Mouse (Mus musculus): ENCODE results near the gene Cachd1. TPM values are rescaled to one million over a fixed set of nuclear protein-coding genes. Genes with fewer than 3 reads are reported as not detected.
A peak's percentile ranks its signal among the peaks of the same experiment; 100 is the strongest.

Gene Cachd1
- polyA plus RNA-seq, 1 experiment: 10.3 TPM

GRCm38 (mm10) chr4:100996060-100996651, 219.7 kb downstream of the Cachd1 start:
- TF ChIP-seq POLR2A (IDR thresholded peaks at IDR 0.05; ENCODE audit: borderline replicate concordance, control insufficient read depth, low read depth, low read length): no peak
- TF ChIP-seq CTCF (IDR thresholded peaks at IDR 0.05; ENCODE audit: control insufficient read depth, insufficient read depth, low read length): no peak
- Histone ChIP-seq H3K4me1 (ENCODE audit: control insufficient read depth, insufficient read depth, low read length) (peaks cover 3% of the 10 kb centered on the region), H3K27ac (ENCODE audit: control insufficient read depth, insufficient read depth, low read depth, low read length, poor library complexity) (no peak overlapping the region), H3K4me3 (replicated peaks; ENCODE audit: control insufficient read depth, low read depth, low read length) (no peak overlapping the region)
- WGBS: 84% methylated on average over 4 of the region's 4 CpGs

- no peak overlapping the region for H3K27ac ChIP-seq (ENCODE audit: control insufficient read depth, insufficient read depth, low read depth, low read length, poor library complexity)
- TF ChIP-seq POLR2A (IDR thresholded peaks at IDR 0.05; ENCODE audit: borderline replicate concordance, control insufficient read depth, low read depth, low read length): no peak
- TF ChIP-seq CTCF (IDR thresholded peaks at IDR 0.05; ENCODE audit: control insufficient read depth, insufficient read depth, low read length): peak; percentile 40
- H3K4me1 ChIP-seq (ENCODE audit: control insufficient read depth, insufficient read depth, low read length): peaks cover 2% of the 10 kb centered on the region
- WGBS: 16% methylated on average over 2 of the region's 2 CpGs
- H3K4me3 ChIP-seq (replicated peaks; ENCODE audit: control insufficient read depth, low read depth, low read length): no peak overlapping the region
Measured at GRCm38 (mm10) chr4:100998145-100998544, 221.7 kb downstream of the Cachd1 start.

- Histone ChIP-seq H3K4me1 (ENCODE audit: control insufficient read depth, insufficient read depth, low read length) (no peaks in the 10 kb centered on the region), H3K27ac (ENCODE audit: control insufficient read depth, insufficient read depth, low read depth, low read length, poor library complexity) (no peak overlapping the region), H3K4me3 (replicated peaks; ENCODE audit: control insufficient read depth, low read depth, low read length) (no peak overlapping the region)
- TF ChIP-seq CTCF (IDR thresholded peaks at IDR 0.05; ENCODE audit: control insufficient read depth, insufficient read depth, low read length): no peak
- no peak for TF ChIP-seq POLR2A (IDR thresholded peaks at IDR 0.05; ENCODE audit: borderline replicate concordance, control insufficient read depth, low read depth, low read length)
- WGBS: 83% methylated on average over 8 of the region's 8 CpGs
Measured at GRCm38 (mm10) chr4:100998906-100999305, 222.4 kb downstream of the Cachd1 start.

GRCm38 (mm10) chr4:101000622-101001021, 224.1 kb downstream of the Cachd1 start:
- no peak overlapping the region for H3K27ac ChIP-seq (ENCODE audit: control insufficient read depth, insufficient read depth, low read depth, low read length, poor library complexity)
- no peak overlapping the region for H3K4me3 ChIP-seq (replicated peaks; ENCODE audit: control insufficient read depth, low read depth, low read length)
- 81% methylated on average over 3 of the region's 3 CpGs for WGBS
- TF ChIP-seq CTCF (IDR thresholded peaks at IDR 0.05; ENCODE audit: control insufficient read depth, insufficient read depth, low read length) (no peak), POLR2A (IDR thresholded peaks at IDR 0.05; ENCODE audit: borderline replicate concordance, control insufficient read depth, low read depth, low read length) (no peak)
- H3K4me1 ChIP-seq (ENCODE audit: control insufficient read depth, insufficient read depth, low read length): no peaks in the 10 kb centered on the region

- Histone ChIP-seq H3K4me3 (replicated peaks; ENCODE audit: control insufficient read depth, low read depth, low read length) (no peak overlapping the region), H3K27ac (ENCODE audit: control insufficient read depth, insufficient read depth, low read depth, low read length, poor library complexity) (no peak overlapping the region), H3K4me1 (ENCODE audit: control insufficient read depth, insufficient read depth, low read length) (no peaks in the 10 kb centered on the region)
- 84% methylated on average over 6 of the region's 6 CpGs for WGBS
- no peak for TF ChIP-seq CTCF (IDR thresholded peaks at IDR 0.05; ENCODE audit: control insufficient read depth, insufficient read depth, low read length)
- TF ChIP-seq POLR2A (IDR thresholded peaks at IDR 0.05; ENCODE audit: borderline replicate concordance, control insufficient read depth, low read depth, low read length): no peak
Measured at GRCm38 (mm10) chr4:101001073-101001472, 224.6 kb downstream of the Cachd1 start.

GRCm38 (mm10) chr4:101002961-101003360, 226.5 kb downstream of the Cachd1 start:
- no peaks in the 10 kb centered on the region for H3K4me1 ChIP-seq (ENCODE audit: control insufficient read depth, insufficient read depth, low read length)
- H3K4me3 ChIP-seq (replicated peaks; ENCODE audit: control insufficient read depth, low read depth, low read length): no peak overlapping the region
- TF ChIP-seq POLR2A (IDR thresholded peaks at IDR 0.05; ENCODE audit: borderline replicate concordance, control insufficient read depth, low read depth, low read length) (no peak), CTCF (IDR thresholded peaks at IDR 0.05; ENCODE audit: control insufficient read depth, insufficient read depth, low read length) (no peak)
- no peak overlapping the region for H3K27ac ChIP-seq (ENCODE audit: control insufficient read depth, insufficient read depth, low read depth, low read length, poor library complexity)
- WGBS: 92% methylated on average over 16 of the region's 16 CpGs

- Histone ChIP-seq H3K4me1 (ENCODE audit: control insufficient read depth, insufficient read depth, low read length) (no peaks in the 10 kb centered on the region), H3K4me3 (replicated peaks; ENCODE audit: control insufficient read depth, low read depth, low read length) (no peak overlapping the region), H3K27ac (ENCODE audit: control insufficient read depth, insufficient read depth, low read depth, low read length, poor library complexity) (no peak overlapping the region)
- TF ChIP-seq POLR2A (IDR thresholded peaks at IDR 0.05; ENCODE audit: borderline replicate concordance, control insufficient read depth, low read depth, low read length) (no peak), CTCF (IDR thresholded peaks at IDR 0.05; ENCODE audit: control insufficient read depth, insufficient read depth, low read length) (no peak)
- 82% methylated on average over 5 of the region's 5 CpGs for WGBS
Measured at GRCm38 (mm10) chr4:101008362-101008769, 231.9 kb downstream of the Cachd1 start.

GRCm38 (mm10) chr4:101009092-101009491, 232.6 kb downstream of the Cachd1 start:
- Histone ChIP-seq H3K4me1 (ENCODE audit: control insufficient read depth, insufficient read depth, low read length) (no peaks in the 10 kb centered on the region), H3K4me3 (replicated peaks; ENCODE audit: control insufficient read depth, low read depth, low read length) (no peak overlapping the region), H3K27ac (ENCODE audit: control insufficient read depth, insufficient read depth, low read depth, low read length, poor library complexity) (no peak overlapping the region)
- TF ChIP-seq CTCF (IDR thresholded peaks at IDR 0.05; ENCODE audit: control insufficient read depth, insufficient read depth, low read length): no peak
- TF ChIP-seq POLR2A (IDR thresholded peaks at IDR 0.05; ENCODE audit: borderline replicate concordance, control insufficient read depth, low read depth, low read length): no peak
- WGBS: 84% methylated on average over 4 of the region's 4 CpGs

- Histone ChIP-seq H3K4me3 (replicated peaks; ENCODE audit: control insufficient read depth, low read depth, low read length) (no peak overlapping the region), H3K27ac (ENCODE audit: control insufficient read depth, insufficient read depth, low read depth, low read length, poor library complexity) (no peak overlapping the region), H3K4me1 (ENCODE audit: control insufficient read depth, insufficient read depth, low read length) (no peaks in the 10 kb centered on the region)
- TF ChIP-seq CTCF (IDR thresholded peaks at IDR 0.05; ENCODE audit: control insufficient read depth, insufficient read depth, low read length) (no peak), POLR2A (IDR thresholded peaks at IDR 0.05; ENCODE audit: borderline replicate concordance, control insufficient read depth, low read depth, low read length) (no peak)
- WGBS: 72% methylated on average over 4 of the region's 4 CpGs
Measured at GRCm38 (mm10) chr4:101017806-101018205, 241.3 kb downstream of the Cachd1 start.
